Mouse (Mus musculus) cerebellum, adult 2 months (tissue): ENCODE results near the gene Dnajb12.

Source experiments
- CTCF ChIP-seq: fragments of 200-500 bp; IDR thresholded peaks from 2 replicates; pipeline ENCODE4 v1.5.1; 2011; ENCODE audit warnings: low read depth, mild to moderate bottlenecking, control low read depth, low read length, moderate library complexity, borderline replicate concordance; ENCODE audit not compliant: insufficient read depth
- POLR2A ChIP-seq: fragments of 200-500 bp; IDR thresholded peaks from 2 replicates; pipeline ENCODE4 v1.6.1; 2011; ENCODE audit warnings: low read length, control low read depth, borderline replicate concordance; ENCODE audit not compliant: insufficient read depth

- TF ChIP-seq CTCF (no peak), POLR2A (no peak)
Observed at GRCm38 (mm10) chr10:59863620-59864019, 15.7 kb upstream of the Dnajb12 start.
